Mouse (Mus musculus) urinary bladder, postnatal 14 days (tissue): ENCODE data around the gene Cyp11a1.

Source experiments
- DNase-seq: peaks from one replicate; pipeline ENCODE4 v3.0.0; 2021; ENCODE audit warnings: low spot score

Gene Cyp11a1

GRCm38 (mm10) chr9:58044828-58045227 lies 38.6 kb downstream of the Cyp11a1 start:
- no peak for DNase-seq

GRCm38 (mm10) chr9:58045646-58046045 lies 39.4 kb downstream of the Cyp11a1 start:
- DNase-seq = no peak

GRCm38 (mm10) chr9:58047061-58047460 lies 40.9 kb downstream of the Cyp11a1 start:
- DNase-seq = no peak

GRCm38 (mm10) chr9:58048621-58049020 lies 42.4 kb downstream of the Cyp11a1 start:
- DNase-seq = no peak

GRCm38 (mm10) chr9:58049186-58049585 lies 43.0 kb downstream of the Cyp11a1 start:
- DNase-seq = no peak

GRCm38 (mm10) chr9:58049861-58050260 lies 43.6 kb downstream of the Cyp11a1 start:
- no peak for DNase-seq

GRCm38 (mm10) chr9:58051937-58052336 lies 45.7 kb downstream of the Cyp11a1 start:
- no peak for DNase-seq

GRCm38 (mm10) chr9:58053102-58053501 lies 46.9 kb downstream of the Cyp11a1 start:
- peak; percentile 35 for DNase-seq

GRCm38 (mm10) chr9:58053544-58053943 lies 47.3 kb downstream of the Cyp11a1 start:
- no peak for DNase-seq

GRCm38 (mm10) chr9:58054032-58054431 lies 47.8 kb downstream of the Cyp11a1 start:
- DNase-seq = no peak

GRCm38 (mm10) chr9:58055666-58056065 lies 49.5 kb downstream of the Cyp11a1 start:
- no peak for DNase-seq

GRCm38 (mm10) chr9:58059920-58060319 lies 53.7 kb downstream of the Cyp11a1 start:
- no peak for DNase-seq

GRCm38 (mm10) chr9:58060677-58061667 lies 54.8 kb downstream of the Cyp11a1 start:
- peak; percentile 61 for DNase-seq

GRCm38 (mm10) chr9:58063531-58063930 lies 57.3 kb downstream of the Cyp11a1 start, which contains the start of gene Stra6:
Gene Stra6, plus strand, starts transcription at chr9:58063788.
- no peak for DNase-seq

GRCm38 (mm10) chr9:58065532-58065931 lies 59.3 kb downstream of the Cyp11a1 start:
- no peak for DNase-seq

- no peak for DNase-seq
Measured at GRCm38 (mm10) chr9:58065977-58066730, 59.9 kb downstream of the Cyp11a1 start.

GRCm38 (mm10) chr9:58066731-58067095 lies 60.5 kb downstream of the Cyp11a1 start:
- DNase-seq = no peak

GRCm38 (mm10) chr9:58067546-58067945 lies 61.3 kb downstream of the Cyp11a1 start:
- no peak for DNase-seq

- no peak for DNase-seq
Measured at GRCm38 (mm10) chr9:58074561-58074960, 68.3 kb downstream of the Cyp11a1 start.
